ENCODE assay signal across 16 mouse cellular contexts in genomic region chr15:100580108-100580507, GRCm38 (mm10).
"Had no signal": no experiment of that assay in that cellular context is flagged by ENCODE, and none has a peak within 500 bp of the region (broad histone marks: within the 10 kb centered on the region; RNA-seq: fewer than 3 reads in every experiment).

No protein-coding gene starts in this region.

- H3K27ac ChIP-seq: liver, embryonic 12.5 days; liver, embryonic 14.5 days; midbrain, embryonic 10.5 days; midbrain, embryonic 12.5 days; neural tube, embryonic 12.5 days; stomach, embryonic 15.5 days; stomach, postnatal 0 days had no signal

- H3K4me1 ChIP-seq: liver, embryonic 12.5 days; midbrain, embryonic 10.5 days; midbrain, embryonic 12.5 days; neural tube, embryonic 12.5 days; stomach, embryonic 15.5 days had no signal

- H3K27me3 ChIP-seq: midbrain, embryonic 12.5 days; neural tube, embryonic 12.5 days; stomach, embryonic 15.5 days had no signal

- H3K36me3 ChIP-seq: liver, embryonic 12.5 days; stomach, embryonic 15.5 days had no signal

- H3K4me3 ChIP-seq: liver, embryonic 12.5 days; midbrain, embryonic 10.5 days; midbrain, embryonic 12.5 days; neural tube, embryonic 12.5 days; stomach, embryonic 15.5 days had no signal

- ATAC-seq: liver, embryonic 12.5 days; midbrain, embryonic 16.5 days had no signal

- DNase-seq: lung, adult 2 months; lung, postnatal 10 days; lung, postnatal 4 days; midbrain, embryonic 14.5 days; right cerebral cortex, postnatal 14 days; thymus, adult 2 months; thymus, postnatal 14 days; thymus, postnatal 36 days had no signal
